Mouse (Mus musculus): ENCODE results near the gene Ube2j1. TPM values are rescaled to one million over a fixed set of nuclear protein-coding genes. Genes with fewer than 3 reads are reported as not detected.

The Ube2j1 gene
- total RNA-seq, 2 experiments from 2014 or later: 42.6 to 45.9 TPM

DNA sequence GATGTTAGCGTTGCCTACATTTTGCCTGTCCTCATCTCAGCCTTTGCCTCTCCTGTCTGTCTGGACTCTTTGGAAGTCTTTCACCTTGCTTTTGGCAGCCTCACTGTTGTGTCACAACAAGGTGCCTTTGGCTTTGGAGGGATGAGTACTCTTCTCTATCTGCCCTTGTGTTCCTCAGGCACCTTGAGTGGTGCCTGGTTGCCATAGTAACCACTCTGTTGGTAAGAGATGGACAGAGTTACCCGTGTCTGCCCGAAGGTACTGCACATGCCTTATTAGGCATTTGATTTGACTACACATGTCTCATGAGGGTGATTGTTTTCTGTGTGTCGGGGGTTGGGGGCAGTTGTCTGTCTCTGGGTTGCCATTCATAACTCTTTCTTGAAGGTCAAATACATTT, 18.7 kb upstream of the Ube2j1 start:
- DNase-seq: no peak

DNA sequence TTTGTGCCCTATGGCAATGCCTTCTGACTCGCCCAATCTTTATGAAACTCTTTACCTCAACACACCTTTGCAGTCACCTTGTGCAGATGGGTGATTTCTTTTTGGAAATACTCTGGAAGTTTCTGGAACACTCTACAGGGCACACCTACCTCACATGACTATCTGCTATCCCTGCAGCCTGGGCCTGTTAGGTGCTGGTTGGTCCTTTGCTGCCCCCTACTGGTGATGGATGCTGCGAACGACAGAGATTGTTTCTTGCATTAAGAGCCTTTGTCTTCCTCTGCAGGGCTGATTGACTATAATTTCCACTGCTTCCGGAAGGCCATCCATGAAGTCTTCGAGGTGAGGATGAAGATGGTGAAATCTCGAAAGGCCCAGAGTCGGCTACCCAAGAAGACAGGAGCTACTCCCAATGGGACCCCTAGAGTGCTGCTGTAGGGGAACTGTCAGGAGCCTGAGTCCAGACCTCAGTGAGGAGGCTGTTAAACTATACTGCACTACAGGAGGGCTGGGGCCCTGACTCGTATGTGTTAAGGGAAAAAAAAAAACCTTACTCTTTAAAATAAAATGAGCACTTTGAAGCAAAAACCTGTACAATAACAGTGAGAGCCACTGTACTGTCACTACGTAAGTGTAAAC, 12.7 kb upstream of the Ube2j1 start:
- DNase-seq: peak; percentile 62

DNA sequence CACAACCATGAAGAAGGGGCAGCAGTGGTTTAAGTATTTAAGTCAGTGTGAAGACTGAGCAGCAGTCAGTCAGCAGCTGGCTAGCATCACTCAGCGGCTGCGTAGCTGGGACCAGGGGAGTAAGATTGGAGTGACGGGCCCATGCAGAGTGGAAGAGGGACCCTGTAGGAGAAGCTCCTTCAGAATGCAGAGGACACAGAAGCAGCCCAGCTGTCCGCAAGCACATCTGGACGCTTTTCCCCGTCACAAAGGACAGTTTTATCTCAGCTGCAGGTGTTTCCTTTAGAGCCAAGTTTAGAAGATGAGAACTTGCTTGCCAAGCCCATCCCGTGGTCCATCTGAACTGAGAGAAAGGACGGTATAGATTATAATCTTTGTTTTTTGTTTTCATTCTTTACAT, 6.8 kb upstream of the Ube2j1 start:
- no peak for DNase-seq

DNA sequence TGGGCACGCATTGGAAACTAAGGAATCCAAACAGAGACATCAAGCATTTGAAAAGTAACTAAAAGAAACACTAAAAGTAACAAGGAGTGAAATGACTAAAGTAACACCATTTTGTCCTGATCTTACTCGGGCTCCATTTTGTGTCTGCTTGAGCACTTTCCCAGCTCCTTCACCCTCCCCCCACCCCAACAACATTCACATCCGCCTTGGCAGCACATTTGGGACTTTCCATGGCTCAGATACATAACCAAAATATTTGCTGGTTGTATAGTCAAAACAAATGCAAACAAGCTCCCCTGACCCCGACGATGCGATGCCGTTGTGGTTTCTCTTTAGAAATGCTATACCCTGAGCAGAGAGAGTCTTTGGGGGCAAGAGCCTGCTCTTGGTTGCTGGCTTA, 2.1 kb upstream of the Ube2j1 start:
- no peak for DNase-seq

DNA sequence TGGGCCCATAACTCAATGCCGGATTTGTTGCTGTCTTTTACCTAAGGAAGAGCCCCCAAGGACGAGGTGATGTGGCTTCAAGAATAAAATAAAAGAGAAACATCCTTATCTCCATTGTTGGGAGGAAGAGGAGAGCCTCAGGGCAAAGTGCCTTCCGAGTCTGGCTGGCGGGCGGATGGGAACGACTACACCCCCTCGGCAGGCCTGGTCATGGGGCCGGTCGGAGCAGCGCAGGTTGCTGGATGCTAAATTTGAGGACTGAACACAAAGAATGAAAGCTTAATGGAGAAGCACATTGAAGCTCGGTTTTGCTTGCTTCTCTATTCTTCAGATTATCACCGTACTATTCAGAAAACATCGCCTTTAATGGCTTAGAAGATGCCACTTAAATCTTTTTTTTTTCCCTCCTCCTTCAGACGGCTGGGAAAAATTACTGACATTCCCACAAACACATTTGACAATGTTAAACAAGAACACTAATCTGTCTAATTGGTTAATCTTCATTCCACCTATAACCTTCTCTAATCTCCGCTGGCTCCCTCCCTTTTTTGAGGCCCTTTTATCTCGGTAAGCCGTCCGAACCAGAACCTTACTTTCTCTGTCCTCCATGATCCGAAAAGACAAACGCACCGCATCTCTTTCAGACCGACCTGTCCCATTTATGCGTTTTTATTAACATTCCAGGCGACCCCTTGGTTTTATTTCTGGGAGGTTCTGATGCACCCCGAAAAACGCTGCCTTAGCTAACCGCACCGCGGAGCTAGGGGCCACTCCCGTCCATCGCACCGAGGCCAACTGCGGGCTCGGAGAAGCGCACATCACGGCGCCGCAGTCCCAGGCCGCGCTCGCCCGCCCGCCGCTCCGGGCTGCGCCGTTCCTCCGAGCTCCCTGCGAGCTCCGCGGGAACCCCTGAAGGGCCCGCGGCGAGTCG, 687 bp upstream of the Ube2j1 start:
- no peak for DNase-seq

DNA sequence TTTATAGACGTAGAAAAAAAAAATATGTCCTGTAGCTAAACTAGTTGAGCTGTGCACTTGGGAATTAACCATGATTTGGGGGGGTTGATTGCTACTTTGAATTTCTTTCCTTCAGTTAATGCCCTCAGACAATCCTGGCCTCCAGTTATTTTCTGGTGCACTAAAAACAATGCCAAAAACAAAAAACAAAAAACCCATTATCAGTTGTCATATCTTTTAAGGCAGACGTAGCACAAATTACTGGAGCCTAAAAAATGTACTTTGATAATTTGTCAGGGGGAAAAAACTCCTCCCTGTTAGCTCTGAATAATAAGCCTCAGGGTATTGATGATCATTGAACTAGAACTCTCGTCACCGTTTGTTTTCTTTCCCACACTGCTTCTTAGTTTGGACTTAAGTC, 829 bp downstream of the Ube2j1 start:
- no peak for DNase-seq

DNA sequence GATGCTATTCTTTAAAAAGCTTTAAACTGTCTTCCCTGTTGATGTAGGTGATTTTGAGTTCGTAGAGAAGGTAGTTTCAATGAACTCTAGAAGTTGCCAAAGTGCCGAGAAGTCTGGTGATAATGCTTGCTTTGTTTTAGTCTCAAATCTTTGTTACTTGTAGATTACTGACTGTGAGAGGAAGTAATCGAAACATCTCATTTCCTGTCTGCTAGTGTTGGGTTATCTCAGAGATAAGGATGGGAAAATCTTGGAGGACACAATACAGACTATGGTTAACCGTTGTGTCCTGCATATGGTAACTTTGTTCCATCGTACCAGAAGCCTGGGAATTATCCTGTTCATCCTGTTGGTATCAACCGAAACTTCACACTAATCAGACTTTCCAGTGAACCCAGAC, 2.3 kb downstream of the Ube2j1 start:
- DNase-seq: no peak

DNA sequence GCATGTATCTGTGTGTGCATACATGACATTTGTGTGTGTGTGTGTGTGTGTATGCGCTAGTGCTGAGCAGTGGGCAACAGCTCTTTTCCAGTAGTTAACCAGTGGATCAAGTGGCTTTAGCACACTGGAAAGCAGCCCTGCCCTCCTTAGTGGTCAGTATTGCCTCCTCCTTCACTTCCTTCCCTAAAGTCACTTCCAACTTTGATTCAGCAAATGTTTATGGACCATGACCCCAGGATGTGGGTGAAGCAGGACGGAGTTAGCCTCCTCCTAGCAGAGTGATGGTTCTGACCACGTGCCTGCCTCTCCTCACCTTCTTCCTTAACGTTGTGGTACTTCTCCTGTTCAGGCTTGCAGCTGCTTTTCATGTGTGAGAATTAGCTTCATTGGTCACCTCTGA, 8.6 kb downstream of the Ube2j1 start:
- no peak for DNase-seq

DNA sequence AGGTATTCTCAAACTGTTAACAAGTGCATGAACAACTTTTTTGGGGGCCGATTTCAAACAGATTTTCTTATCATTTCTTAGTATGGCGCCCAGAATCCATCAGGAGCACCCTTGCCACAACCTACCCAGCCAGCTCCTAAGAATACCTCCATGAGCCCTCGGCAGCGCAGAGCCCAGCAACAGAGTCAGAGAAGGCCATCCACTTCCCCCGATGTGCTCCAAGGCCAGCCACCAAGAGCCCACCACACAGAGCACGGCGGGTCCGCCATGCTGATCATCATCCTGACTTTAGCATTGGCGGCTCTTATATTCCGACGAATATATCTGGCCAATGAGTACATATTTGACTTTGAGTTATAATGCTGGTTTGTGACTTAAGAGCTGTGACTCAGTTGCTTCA, 18.4 kb downstream of the Ube2j1 start:
- DNase-seq: no peak

DNA sequence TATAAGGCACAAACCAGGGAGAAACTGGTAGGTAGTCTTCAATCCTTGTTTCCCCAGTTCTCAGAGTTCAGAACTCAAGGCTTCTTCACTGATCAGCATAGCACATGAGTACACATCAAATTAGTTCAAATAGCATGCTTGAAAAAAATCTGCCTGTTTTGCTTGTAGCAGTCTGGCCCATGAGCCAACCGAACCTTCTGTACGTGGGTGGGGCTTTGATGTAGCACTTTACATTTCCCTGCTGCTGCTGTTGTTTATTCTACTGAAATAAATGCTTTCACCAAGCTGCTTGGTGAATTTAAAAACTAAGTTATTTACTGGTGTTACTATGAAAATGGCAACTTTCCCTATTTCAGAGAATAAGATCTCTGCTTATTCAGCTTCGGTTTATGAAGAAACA, 20.8 kb downstream of the Ube2j1 start:
- no peak for DNase-seq

DNA sequence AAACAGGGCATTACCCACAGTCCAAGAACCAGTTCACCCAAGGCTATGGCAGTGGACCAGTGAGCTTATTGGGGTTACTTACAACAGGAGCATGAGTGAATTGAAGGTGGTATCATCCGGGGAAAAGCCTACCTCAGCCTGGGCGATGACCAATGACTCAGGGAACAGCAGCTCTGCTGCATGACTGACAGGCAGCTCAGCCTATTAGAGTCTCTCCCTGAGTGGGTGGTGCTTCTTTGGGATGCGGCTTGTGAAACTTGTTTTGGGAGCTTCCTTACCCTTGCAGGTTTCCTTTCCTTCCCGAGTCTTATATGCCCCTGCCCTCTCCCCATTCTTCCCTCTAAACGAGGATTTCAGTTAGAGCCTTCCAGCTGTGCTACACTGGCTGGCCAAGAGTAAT, 21.4 kb downstream of the Ube2j1 start:
- DNase-seq: no peak

DNA sequence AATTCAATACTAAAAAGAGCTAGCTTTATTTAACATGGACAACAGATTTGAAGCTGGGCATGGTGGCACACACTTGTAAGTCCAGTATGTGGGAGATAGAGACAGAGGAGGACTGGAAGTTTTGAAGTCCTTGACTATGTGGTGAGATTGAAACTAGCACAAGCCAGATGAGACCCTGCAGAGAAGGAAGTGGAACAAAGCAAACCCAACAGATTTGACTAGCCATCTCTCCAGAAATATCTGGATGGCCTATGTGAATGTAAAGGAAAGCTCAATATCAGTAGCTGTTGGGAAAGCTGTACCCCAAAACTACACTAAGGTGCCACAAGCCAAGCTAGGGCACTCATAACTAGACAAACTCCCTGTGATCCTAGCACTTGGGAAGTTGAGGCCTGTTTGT, 23.2 kb downstream of the Ube2j1 start:
- no peak for DNase-seq

DNA sequence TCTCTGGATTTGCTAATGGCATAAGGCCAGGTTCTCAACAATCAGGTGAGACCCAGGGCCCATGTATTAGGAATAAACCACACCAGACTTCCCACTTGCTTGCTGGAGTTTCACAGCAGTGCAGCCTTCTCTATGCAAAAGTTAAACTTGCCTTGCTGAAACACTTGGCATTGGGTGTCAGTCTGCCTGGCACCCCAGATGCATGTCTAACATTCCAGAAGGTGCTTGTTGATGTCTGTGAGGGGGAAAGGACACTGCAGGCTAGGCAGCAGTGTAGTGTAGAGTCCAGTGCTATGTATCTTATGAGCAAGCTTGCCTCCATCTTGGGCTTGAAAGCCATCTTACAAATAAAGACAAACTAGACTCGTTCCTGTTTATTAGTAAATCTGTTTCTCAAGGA, 25.1 kb downstream of the Ube2j1 start:
- peak; percentile 49 for DNase-seq

DNA sequence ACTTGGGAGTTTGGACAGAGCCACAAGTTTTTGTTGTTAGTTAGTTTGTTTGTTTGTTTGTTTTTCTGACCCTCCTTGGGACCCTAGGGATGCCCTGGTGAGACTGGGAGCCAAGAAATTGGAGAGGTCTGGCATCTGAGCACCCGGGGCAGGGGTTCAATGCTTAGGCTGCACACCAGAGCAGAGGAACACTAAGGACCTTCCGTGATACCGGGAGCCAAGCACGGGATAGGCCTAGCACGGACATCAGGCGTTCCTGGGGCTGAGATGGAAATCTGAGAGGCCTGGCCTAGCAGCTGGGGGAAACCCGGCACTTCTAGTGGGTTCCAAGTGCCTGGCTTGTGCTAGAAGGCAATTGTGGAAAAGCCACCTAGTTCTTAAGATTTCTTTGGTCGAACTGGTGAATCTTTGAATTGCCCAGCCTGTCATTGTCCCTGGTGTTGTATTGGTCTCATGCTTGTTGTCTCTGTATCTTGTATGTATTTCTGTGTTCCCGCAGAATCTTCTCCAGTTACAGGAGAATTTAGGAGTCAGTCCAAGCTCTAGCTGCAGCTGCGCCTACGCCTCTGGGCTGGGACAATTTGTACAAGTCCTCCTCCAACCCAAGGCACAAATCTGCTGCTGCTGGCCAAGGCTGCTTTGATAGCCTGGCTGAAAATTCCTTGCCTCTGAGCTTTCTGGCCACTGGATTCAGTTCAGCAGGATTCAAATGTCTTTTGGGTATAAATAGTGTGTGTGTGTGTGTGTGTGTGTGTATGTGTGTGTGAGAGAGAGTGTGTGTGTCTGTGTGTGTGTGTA, 26.9 kb downstream of the Ube2j1 start:
- peak; percentile 91 for DNase-seq

DNA sequence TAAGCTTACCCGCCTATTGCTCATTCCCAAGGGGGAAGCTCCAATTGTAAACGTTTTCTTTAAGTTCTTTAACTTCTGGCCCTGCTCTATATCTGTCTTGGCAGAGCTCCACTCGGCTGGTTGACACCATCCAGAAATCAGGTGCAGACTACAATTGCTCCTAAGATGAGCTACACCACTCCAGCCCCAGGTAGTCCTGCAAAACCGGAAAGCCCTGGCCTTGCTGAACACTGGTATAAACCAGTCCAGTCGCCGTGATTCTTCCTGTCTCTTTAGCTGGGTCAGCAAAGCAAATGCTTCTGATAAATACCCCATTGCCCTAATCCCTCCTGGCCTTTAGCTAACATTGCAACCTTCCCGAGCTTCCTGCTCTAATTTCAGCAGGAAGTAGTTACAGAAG, 29.9 kb downstream of the Ube2j1 start:
- DNase-seq: no peak

DNA sequence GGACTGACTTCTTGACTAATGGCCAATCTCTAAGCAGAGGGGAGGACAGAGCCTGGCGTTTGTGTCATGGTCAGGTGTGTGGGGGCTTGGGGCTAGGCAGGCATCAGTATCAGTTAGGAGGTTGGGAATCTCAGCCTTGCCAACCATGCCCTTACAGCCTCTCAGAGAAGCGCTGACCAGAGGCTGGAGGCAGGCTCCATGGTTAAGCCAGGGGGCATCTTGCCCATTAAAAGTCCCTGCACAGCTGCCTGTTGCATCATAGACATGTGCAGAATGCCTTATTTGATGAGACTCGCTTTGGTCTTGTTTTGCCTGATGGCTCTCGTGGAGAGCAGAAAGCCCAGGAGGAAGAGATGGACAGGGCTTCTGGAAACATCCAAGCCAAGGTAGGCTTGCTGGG, 31.8 kb downstream of the Ube2j1 start, which contains the start of gene Gabrr2:
Gene Gabrr2, plus strand, starts transcription at position 19 of the 400 bp plus-strand sequence.
- peak; percentile 74 for DNase-seq

DNA sequence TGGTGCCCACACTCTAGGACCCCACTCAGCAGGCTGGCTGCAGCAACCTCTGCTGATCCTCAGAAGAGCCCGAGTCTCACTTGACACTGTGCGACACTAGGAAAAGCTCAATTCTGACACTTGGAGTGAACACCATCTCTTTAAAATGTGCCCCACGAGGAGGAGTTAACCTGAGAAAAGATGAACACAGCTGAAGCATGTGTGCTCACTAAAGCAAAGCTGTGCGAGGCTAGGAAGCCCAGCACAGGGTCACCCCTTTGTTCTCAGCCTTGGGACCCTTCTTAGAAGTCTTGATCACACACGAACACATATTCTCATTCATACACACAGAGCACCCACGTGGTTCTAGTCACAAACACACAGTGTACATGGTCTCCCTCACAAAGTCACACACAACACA, 33.8 kb downstream of the Ube2j1 start:
- DNase-seq: no peak

DNA sequence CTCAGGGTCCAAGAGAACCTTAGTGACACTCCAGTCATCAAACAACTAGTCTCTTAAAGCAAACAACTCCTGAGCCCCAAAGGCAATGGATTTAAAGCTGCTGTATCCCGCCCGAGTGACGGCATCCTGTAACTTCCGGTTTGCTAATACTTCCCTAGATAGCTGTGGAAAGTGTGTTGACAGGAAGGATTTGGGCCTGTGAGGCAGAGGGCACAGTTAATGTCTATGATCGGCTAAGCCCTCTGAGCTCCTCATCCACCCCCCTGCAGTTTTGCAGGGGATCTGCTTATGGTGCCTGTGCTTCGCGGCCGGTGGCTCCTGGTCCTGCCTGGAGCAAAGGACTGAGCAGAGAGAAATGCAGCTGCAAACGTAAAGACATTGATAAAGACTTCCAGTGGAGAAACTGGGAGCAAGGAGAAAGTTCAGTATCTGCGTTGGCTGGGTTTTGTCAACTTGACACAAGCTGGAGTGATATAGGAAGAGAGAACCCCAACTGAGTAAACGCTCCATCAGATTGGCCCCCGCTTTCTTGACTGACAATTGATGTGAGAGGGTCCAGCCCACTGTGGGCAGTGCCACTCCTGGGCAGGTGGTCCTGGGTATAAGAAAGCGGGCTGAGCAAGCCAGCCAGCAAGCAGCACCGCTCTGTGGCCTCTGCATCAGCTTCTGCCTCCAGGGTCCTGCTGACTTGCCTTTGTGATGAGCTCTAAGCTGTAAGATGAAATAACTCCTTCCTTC, 35.2 kb downstream of the Ube2j1 start:
- DNase-seq: no peak

DNA sequence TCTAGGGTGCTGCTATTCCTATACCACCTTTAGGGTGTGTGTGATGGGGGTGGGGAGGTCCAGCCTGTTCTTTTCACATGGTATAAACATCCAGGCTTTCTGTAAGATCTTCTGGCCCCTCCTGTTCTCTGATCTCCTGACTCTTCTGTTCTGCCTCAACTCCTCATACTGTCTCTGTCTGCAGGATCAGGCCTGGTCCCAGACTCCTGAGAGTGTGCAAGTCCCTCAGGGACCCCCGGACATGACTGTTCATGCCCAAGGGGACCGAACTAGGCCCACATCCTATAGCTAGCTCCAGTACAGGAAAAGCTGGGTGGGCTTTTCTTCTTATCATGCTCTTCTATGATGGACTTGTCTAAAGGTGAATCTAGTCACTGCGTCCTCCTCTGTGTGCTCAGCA, 36.1 kb downstream of the Ube2j1 start:
- DNase-seq: no peak

DNA sequence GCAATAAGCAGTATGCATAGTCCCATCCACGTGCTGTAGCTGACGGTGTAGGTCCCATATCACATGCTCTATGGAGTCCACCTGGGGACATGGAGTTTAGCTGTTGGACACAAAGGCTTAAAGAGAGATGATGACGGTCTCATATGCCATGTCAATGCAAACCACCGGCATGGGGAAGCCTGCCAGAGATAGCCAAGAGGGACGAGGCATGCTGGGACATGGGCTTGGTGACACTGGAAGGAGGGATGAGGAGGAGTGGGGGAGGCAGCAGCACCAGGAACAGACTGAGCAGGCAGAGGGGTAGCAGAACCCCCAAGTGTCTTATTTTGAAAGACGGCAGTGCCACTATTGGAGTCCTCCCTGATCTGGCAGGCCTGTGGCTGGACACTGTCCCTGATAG, 36.6 kb downstream of the Ube2j1 start:
- DNase-seq: no peak

DNA sequence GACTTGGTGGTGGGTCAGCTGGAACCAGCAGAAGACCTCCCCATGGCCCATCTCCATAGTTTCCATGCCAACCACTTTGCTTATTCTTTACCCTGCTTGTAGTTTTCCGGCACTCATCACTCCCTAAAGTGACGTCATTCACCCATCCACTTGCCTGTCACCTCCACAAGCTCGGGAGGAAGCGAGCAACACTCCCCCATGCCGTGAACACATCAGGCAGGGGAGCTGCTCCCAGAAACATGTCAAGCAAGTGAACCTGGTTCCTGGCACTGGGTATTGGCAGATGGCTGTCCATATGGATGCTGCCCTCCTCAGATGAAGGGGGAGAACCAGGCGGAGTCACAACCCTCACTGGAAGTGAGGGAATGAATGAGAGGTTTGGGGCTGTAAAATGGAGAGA, 37.7 kb downstream of the Ube2j1 start:
- no peak for DNase-seq

DNA sequence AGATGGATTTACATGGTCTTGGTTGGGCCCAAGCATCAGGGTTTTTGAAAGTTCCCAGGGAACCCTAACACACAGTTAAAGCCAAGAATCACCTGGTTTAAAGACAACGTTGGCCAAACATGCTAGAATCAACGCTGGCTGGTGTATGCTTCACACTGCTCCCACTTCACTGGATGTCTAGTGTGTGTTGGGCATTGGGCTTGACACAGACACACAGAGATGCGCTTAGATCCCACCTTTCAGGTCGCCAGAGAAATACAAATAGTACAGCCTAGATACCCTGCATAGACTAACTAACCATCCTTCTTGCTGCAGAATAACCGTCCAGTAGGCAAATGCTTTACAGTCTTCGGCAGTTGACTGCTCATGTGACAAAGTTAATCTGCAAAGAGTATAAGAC, 39.1 kb downstream of the Ube2j1 start:
- no peak for DNase-seq
